Mouse (Mus musculus): ENCODE data around the gene Cpt1c. TPM values are rescaled to one million over a fixed set of nuclear protein-coding genes. Genes with fewer than 3 reads are reported as not detected.
"Not testable (repeated sequence)": the region's sequence is repeated elsewhere in the genome, so short reads cannot be mapped to it uniquely, and the experiment has no call there.

Gene Cpt1c
- polyA plus RNA-seq (2015; fragmentation: Nextera tagmentation; extraction: Ambion mirVana) = 30.0 and 35.8 TPM in 2 replicates

- peak within 1 kb of the TSS; percentile 59 for H3K4me3 ChIP-seq (replicated peaks)
- H3K36me3 ChIP-seq = peaks cover 43% of the 10 kb centered on the region
- peak within 1 kb of the TSS; percentile 50 for H3K9ac ChIP-seq
- H3K27me3 ChIP-seq = no peaks in the 10 kb centered on the region
- peak; percentile 58; the same call in 1 of the 2 replicates for ATAC-seq (ENCODE audit: insufficient number of reproducible peaks, low FRiP score, low TSS enrichment, low read depth)
- H3K4me2 ChIP-seq (replicated peaks) = peak within 1 kb of the TSS; percentile 76
- WGBS = 2% methylated on average over 22 of the region's 22 CpGs
- H3K4me1 ChIP-seq = peaks cover 36% of the 10 kb centered on the region
- peak within 1 kb of the TSS; percentile 93 for H3K27ac ChIP-seq (replicated peaks)
- no peaks in the 10 kb centered on the region for H3K9me3 ChIP-seq (replicated peaks)
Observed at GRCm38 (mm10) chr7:44974383-44975116, at the start of gene Cpt1c. Cpt1c (minus strand) TSS chr7:44974851.

- Histone ChIP-seq H3K36me3 (peaks cover 23% of the 10 kb centered on the region), H3K4me1 (peaks cover 22% of the 10 kb centered on the region)
- H3K4me3 ChIP-seq (replicated peaks); H3K27me3 ChIP-seq; H3K9ac ChIP-seq; ATAC-seq (ENCODE audit: insufficient number of reproducible peaks, low FRiP score, low TSS enrichment, low read depth); H3K4me2 ChIP-seq (replicated peaks); H3K9me3 ChIP-seq (replicated peaks); H3K27ac ChIP-seq (replicated peaks): not testable (repeated sequence)
- 75% methylated on average over 5 of the region's 5 CpGs for WGBS
Observed at GRCm38 (mm10) chr7:45023711-45024110, 49.1 kb upstream of the Cpt1c start.

- H3K4me2 ChIP-seq (replicated peaks) = no peak overlapping the region
- no peak overlapping the region for H3K9ac ChIP-seq
- WGBS = 71% methylated on average over 9 of the region's 9 CpGs
- no peak overlapping the region for H3K4me3 ChIP-seq (replicated peaks)
- H3K9me3 ChIP-seq (replicated peaks) = no peaks in the 10 kb centered on the region
- peaks cover 25% of the 10 kb centered on the region for H3K4me1 ChIP-seq
- H3K27ac ChIP-seq (replicated peaks) = no peak overlapping the region
- no peaks in the 10 kb centered on the region for H3K27me3 ChIP-seq
- H3K36me3 ChIP-seq = no peaks in the 10 kb centered on the region
- no peak for ATAC-seq (ENCODE audit: insufficient number of reproducible peaks, low FRiP score, low TSS enrichment, low read depth)
Observed at GRCm38 (mm10) chr7:45020225-45020624, 45.6 kb upstream of the Cpt1c start.

- peak overlapping the region; percentile 99 for H3K27ac ChIP-seq (replicated peaks)
- H3K4me3 ChIP-seq (replicated peaks) = peak overlapping the region; percentile 85
- H3K36me3 ChIP-seq = no peaks in the 10 kb centered on the region
- peak overlapping the region; percentile 87 for H3K4me2 ChIP-seq (replicated peaks)
- WGBS = 30% methylated on average over 8 of the region's 8 CpGs
- H3K27me3 ChIP-seq = no peaks in the 10 kb centered on the region
- H3K4me1 ChIP-seq = peaks cover 35% of the 10 kb centered on the region
- no peaks in the 10 kb centered on the region for H3K9me3 ChIP-seq (replicated peaks)
- no peak for ATAC-seq (ENCODE audit: insufficient number of reproducible peaks, low FRiP score, low TSS enrichment, low read depth)
- no peak overlapping the region for H3K9ac ChIP-seq
Observed at GRCm38 (mm10) chr7:45019031-45019571, 44.5 kb upstream of the Cpt1c start.

- Histone ChIP-seq H3K4me1 (peaks cover 43% of the 10 kb centered on the region), H3K4me3 (replicated peaks) (peak within 1 kb of the TSS; percentile 85), H3K36me3 (peaks cover 13% of the 10 kb centered on the region), H3K4me2 (replicated peaks) (peak within 1 kb of the TSS; percentile 87), H3K27me3 (no peaks in the 10 kb centered on the region), H3K27ac (replicated peaks) (peak within 1 kb of the TSS; percentile 99), H3K9me3 (replicated peaks) (no peaks in the 10 kb centered on the region), H3K9ac (peak within 1 kb of the TSS; percentile 62)
- WGBS = under 1% methylated on average over 36 of the region's 36 CpGs
- peak; percentile 92 for ATAC-seq (ENCODE audit: insufficient number of reproducible peaks, low FRiP score, low TSS enrichment, low read depth)
Observed at GRCm38 (mm10) chr7:45017242-45018061, 42.8 kb upstream of the Cpt1c start, which contains the start of gene Rras. Rras (plus strand) TSS chr7:45017961.

- Histone ChIP-seq H3K9me3 (replicated peaks) (no peaks in the 10 kb centered on the region), H3K27me3 (no peaks in the 10 kb centered on the region), H3K4me1 (peaks cover 43% of the 10 kb centered on the region), H3K4me3 (replicated peaks) (peak overlapping the region; percentile 85), H3K9ac (peak overlapping the region; percentile 35), H3K36me3 (peaks cover 20% of the 10 kb centered on the region), H3K4me2 (replicated peaks) (peak overlapping the region; percentile 87), H3K27ac (replicated peaks) (peak overlapping the region; percentile 99)
- 0% methylated on average over 4 of the region's 4 CpGs for WGBS
- no peak for ATAC-seq (ENCODE audit: insufficient number of reproducible peaks, low FRiP score, low TSS enrichment, low read depth)
Observed at GRCm38 (mm10) chr7:45016761-45017160, 42.1 kb upstream of the Cpt1c start.

GRCm38 (mm10) chr7:45015957-45016612, 41.4 kb upstream of the Cpt1c start, which contains the start of gene Scaf1:
Scaf1 (minus strand) TSS chr7:45016363.
- Histone ChIP-seq H3K9me3 (replicated peaks) (no peaks in the 10 kb centered on the region), H3K27ac (replicated peaks) (peak within 1 kb of the TSS; percentile 99), H3K9ac (peak within 1 kb of the TSS; percentile 91), H3K4me3 (replicated peaks) (peak within 1 kb of the TSS; percentile 85), H3K4me2 (replicated peaks) (peak within 1 kb of the TSS; percentile 87), H3K4me1 (peaks cover 43% of the 10 kb centered on the region), H3K36me3 (peaks cover 26% of the 10 kb centered on the region), H3K27me3 (no peaks in the 10 kb centered on the region)
- WGBS = under 1% methylated on average over 63 of the region's 69 CpGs
- peak; percentile 91 for ATAC-seq (ENCODE audit: insufficient number of reproducible peaks, low FRiP score, low TSS enrichment, low read depth)

GRCm38 (mm10) chr7:45015344-45015956, 40.8 kb upstream of the Cpt1c start:
- Histone ChIP-seq H3K4me1 (peaks cover 43% of the 10 kb centered on the region), H3K4me2 (replicated peaks) (peak overlapping the region; percentile 60), H3K9ac (peak overlapping the region; percentile 91), H3K27ac (replicated peaks) (peak overlapping the region; percentile 88), H3K27me3 (no peaks in the 10 kb centered on the region), H3K36me3 (peaks cover 31% of the 10 kb centered on the region), H3K9me3 (replicated peaks) (no peaks in the 10 kb centered on the region), H3K4me3 (replicated peaks) (peak overlapping the region; percentile 85)
- under 1% methylated on average over 20 of the region's 20 CpGs for WGBS
- ATAC-seq (ENCODE audit: insufficient number of reproducible peaks, low FRiP score, low TSS enrichment, low read depth) = no peak

GRCm38 (mm10) chr7:45014096-45014451, 39.4 kb upstream of the Cpt1c start:
- Histone ChIP-seq H3K9ac (peak overlapping the region; percentile 91; the same call in 1 of the 2 replicates), H3K27me3 (no peaks in the 10 kb centered on the region), H3K36me3 (peaks cover 45% of the 10 kb centered on the region), H3K4me1 (peaks cover 37% of the 10 kb centered on the region), H3K4me2 (replicated peaks) (no peak overlapping the region), H3K27ac (replicated peaks) (no peak overlapping the region), H3K9me3 (replicated peaks) (no peaks in the 10 kb centered on the region), H3K4me3 (replicated peaks) (no peak overlapping the region; the same call in 1 of the 2 replicates)
- ATAC-seq (ENCODE audit: insufficient number of reproducible peaks, low FRiP score, low TSS enrichment, low read depth) = no peak
- 92% methylated on average over 3 of the region's 3 CpGs for WGBS

GRCm38 (mm10) chr7:45013366-45014095, 38.9 kb upstream of the Cpt1c start:
- H3K4me2 ChIP-seq (replicated peaks) = no peak overlapping the region
- H3K4me1 ChIP-seq = peaks cover 31% of the 10 kb centered on the region
- ATAC-seq (ENCODE audit: insufficient number of reproducible peaks, low FRiP score, low TSS enrichment, low read depth) = no peak
- H3K9me3 ChIP-seq (replicated peaks) = no peaks in the 10 kb centered on the region
- H3K36me3 ChIP-seq = peaks cover 50% of the 10 kb centered on the region
- WGBS = 93% methylated on average over 16 of the region's 16 CpGs
- H3K9ac ChIP-seq = no peak overlapping the region
- no peak overlapping the region for H3K27ac ChIP-seq (replicated peaks)
- H3K4me3 ChIP-seq (replicated peaks) = no peak overlapping the region
- H3K27me3 ChIP-seq = no peaks in the 10 kb centered on the region
